Mouse (Mus musculus) kidney, adult 2 months (tissue): Measurements from ENCODE around the gene Fus.

Source experiments
- CTCF ChIP-seq: fragments of 200-500 bp; conservative IDR thresholded peaks from 2 replicates; pipeline ENCODE4 v1.5.1; 2011; ENCODE audit warnings: low read depth, mild to moderate bottlenecking, control low read depth, low read length, moderate library complexity, mixed read lengths; ENCODE audit not compliant: insufficient read depth, insufficient read length
- POLR2A ChIP-seq: fragments of 200-500 bp; IDR thresholded peaks from one replicate; pipeline ENCODE4 v1.6.1; 2011; ENCODE audit warnings: low read depth, low read length, control low read depth

- TF ChIP-seq CTCF (peak; percentile 29; the same call in 1 of the 2 replicates), POLR2A (no peak)
Measured at GRCm38 (mm10) chr7:128022974-128023373, 55.7 kb downstream of the Fus start.
